Mouse (Mus musculus): ENCODE data around the gene Wbp11. TPM values are rescaled to one million over a fixed set of nuclear protein-coding genes. Genes with fewer than 3 reads are reported as not detected.
"Not testable (repeated sequence)": the region's sequence is repeated elsewhere in the genome, so short reads cannot be mapped to it uniquely, and the experiment has no call there.

Wbp11 gene
- polyA plus RNA-seq, 1 experiment from 2014 or later = 165 TPM

GRCm38 (mm10) chr6:136804705-136805408 lies 23.2 kb downstream of the Wbp11 start:
- Histone ChIP-seq H3K27ac (ENCODE audit: low read depth, low read length) (peak overlapping the region; percentile 100), H3K9me3 (ENCODE audit: control insufficient read depth, low read length) (no peaks in the 10 kb centered on the region), H3K27me3 (replicated peaks; ENCODE audit: control insufficient read depth, insufficient read depth, low read length) (no peaks in the 10 kb centered on the region), H3K4me2 (peak overlapping the region; percentile 89), H3K4me3 (ENCODE audit: low read depth, low read length) (peak overlapping the region; percentile 62), H3K4me1 (replicated peaks; ENCODE audit: control insufficient read depth, insufficient read depth, low read length) (peaks cover 15% of the 10 kb centered on the region), H3K9ac (ENCODE audit: low read depth, low read length) (peak overlapping the region; percentile 93), H3K36me3 (ENCODE audit: control insufficient read depth, insufficient read depth, low read length) (no peaks in the 10 kb centered on the region)
- DNase-seq (ENCODE audit: low spot score) (no peak), ATAC-seq (replicated peaks; ENCODE audit: low FRiP score) (no peak)
- WGBS = 26% methylated on average over 9 of the region's 9 CpGs

DNA sequence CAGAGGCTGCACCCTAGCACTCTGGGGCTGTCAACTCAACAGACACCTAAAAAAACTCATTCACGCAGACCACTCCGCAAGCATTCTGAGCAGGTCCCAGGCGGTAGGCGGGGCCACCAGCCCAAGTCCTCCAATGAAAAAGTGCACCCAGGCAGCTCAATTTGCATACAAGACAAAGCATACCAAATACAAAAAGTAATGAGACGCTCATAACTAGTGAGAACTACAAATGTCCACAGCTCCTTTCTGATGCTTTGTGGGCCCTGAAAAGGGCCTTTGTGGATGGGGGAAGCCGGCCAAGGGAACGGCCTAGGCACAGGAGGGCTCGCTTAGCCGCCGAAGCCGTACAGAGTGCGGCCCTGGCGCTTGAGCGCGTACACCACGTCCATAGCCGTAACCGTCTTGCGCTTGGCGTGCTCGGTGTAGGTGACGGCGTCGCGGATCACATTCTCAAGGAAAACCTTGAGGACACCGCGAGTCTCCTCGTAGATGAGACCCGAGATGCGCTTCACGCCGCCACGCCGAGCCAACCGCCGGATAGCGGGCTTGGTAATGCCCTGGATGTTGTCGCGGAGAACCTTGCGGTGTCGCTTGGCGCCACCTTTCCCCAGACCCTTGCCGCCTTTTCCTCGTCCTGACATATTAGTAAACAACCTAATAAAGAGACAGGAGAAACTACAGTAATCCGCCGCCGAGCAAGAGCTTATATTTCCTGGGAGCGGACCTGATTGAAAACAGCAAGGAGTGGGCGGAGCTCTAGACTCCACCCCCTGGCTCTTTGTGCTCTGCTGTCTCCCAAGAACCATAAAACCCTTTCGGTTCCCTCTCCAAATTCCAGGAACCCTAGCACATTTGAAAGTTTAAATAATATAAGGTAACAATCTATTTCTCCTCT lies 24.0 kb downstream of the Wbp11 start, which contains the start of gene Hist4h4:
Gene Hist4h4 (minus strand): TSS at position 677 of the 895 bp plus-strand sequence.
- Histone ChIP-seq H3K27ac (ENCODE audit: low read depth, low read length) (peak within 1 kb of the TSS; percentile 100), H3K36me3 (ENCODE audit: control insufficient read depth, insufficient read depth, low read length) (no peaks in the 10 kb centered on the region), H3K9ac (ENCODE audit: low read depth, low read length) (peak within 1 kb of the TSS; percentile 93), H3K9me3 (ENCODE audit: control insufficient read depth, low read length) (no peaks in the 10 kb centered on the region), H3K4me3 (ENCODE audit: low read depth, low read length) (peak within 1 kb of the TSS; percentile 62), H3K27me3 (replicated peaks; ENCODE audit: control insufficient read depth, insufficient read depth, low read length) (no peaks in the 10 kb centered on the region), H3K4me1 (replicated peaks; ENCODE audit: control insufficient read depth, insufficient read depth, low read length) (peaks cover 9% of the 10 kb centered on the region), H3K4me2 (peak within 1 kb of the TSS; percentile 89)
- ATAC-seq (replicated peaks; ENCODE audit: low FRiP score) (peak; percentile 74), DNase-seq (ENCODE audit: low spot score) (peak; percentile 93)
- under 1% methylated on average over 50 of the region's 50 CpGs for WGBS

DNA sequence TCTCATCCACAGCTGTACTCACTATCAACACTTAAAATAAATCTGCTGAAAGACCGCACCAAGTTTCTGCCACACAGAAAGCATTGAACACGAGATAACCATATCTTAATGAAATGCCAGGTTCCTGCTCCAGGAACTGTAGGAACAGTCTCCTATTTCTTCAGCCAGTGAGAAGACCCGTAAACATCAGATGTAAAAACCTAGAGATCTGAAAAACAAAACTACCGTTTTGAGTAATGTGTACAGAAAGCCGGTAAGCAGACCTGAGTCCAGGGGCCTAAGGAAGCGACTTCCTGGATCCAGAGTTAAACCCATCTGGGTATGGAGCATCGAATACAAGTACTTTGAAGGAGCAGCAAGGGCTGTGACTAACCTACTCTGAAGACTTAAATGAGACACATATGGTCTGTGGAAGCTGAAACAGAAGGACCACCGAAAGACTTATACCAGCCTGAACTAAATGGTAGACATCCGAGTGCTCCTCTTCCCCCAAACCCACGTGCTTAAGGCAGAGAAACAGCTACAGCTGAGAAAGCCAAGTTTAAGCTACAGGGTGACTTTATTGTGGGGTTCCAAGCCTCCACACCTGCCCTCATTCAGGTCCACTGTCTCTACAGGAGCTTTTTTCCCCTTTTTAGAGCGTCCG lies 24.8 kb downstream of the Wbp11 start:
- Histone ChIP-seq H3K4me2 (peak overlapping the region; percentile 89), H3K4me3 (ENCODE audit: low read depth, low read length) (peak overlapping the region; percentile 62)

GRCm38 (mm10) chr6:136801274-136801673 lies 26.8 kb downstream of the Wbp11 start:
- Histone ChIP-seq H3K27me3 (replicated peaks; ENCODE audit: control insufficient read depth, insufficient read depth, low read length) (no peaks in the 10 kb centered on the region), H3K4me1 (replicated peaks; ENCODE audit: control insufficient read depth, insufficient read depth, low read length) (peaks cover 9% of the 10 kb centered on the region), H3K9ac (ENCODE audit: low read depth, low read length) (no peak overlapping the region), H3K4me3 (ENCODE audit: low read depth, low read length) (no peak overlapping the region), H3K36me3 (ENCODE audit: control insufficient read depth, insufficient read depth, low read length) (no peaks in the 10 kb centered on the region), H3K4me2 (no peak overlapping the region), H3K27ac (ENCODE audit: low read depth, low read length) (no peak overlapping the region), H3K9me3 (ENCODE audit: control insufficient read depth, low read length) (no peaks in the 10 kb centered on the region)
- no peak for DNase-seq (ENCODE audit: low spot score)
- 86% methylated on average over 6 of the region's 6 CpGs for WGBS
- ATAC-seq (replicated peaks; ENCODE audit: low FRiP score) = no peak

More for the DNA sequence above, 24.8 kb downstream of the Wbp11 start:
- Histone ChIP-seq H3K27me3 (replicated peaks; ENCODE audit: control insufficient read depth, insufficient read depth, low read length) (no peaks in the 10 kb centered on the region), H3K36me3 (ENCODE audit: control insufficient read depth, insufficient read depth, low read length) (no peaks in the 10 kb centered on the region), H3K9me3 (ENCODE audit: control insufficient read depth, low read length) (no peaks in the 10 kb centered on the region), H3K27ac (ENCODE audit: low read depth, low read length) (peak overlapping the region; percentile 100), H3K9ac (ENCODE audit: low read depth, low read length) (peak overlapping the region; percentile 93), H3K4me1 (replicated peaks; ENCODE audit: control insufficient read depth, insufficient read depth, low read length) (peaks cover 9% of the 10 kb centered on the region)
- ATAC-seq (replicated peaks; ENCODE audit: low FRiP score) (no peak; the same call in 1 of the 2 replicates), DNase-seq (ENCODE audit: low spot score) (no peak)
- 8% methylated on average over 12 of the region's 12 CpGs for WGBS

GRCm38 (mm10) chr6:136800710-136801109 lies 27.3 kb downstream of the Wbp11 start:
- DNase-seq (ENCODE audit: low spot score) (no peak), ATAC-seq (replicated peaks; ENCODE audit: low FRiP score) (no peak)
- Histone ChIP-seq H3K36me3 (ENCODE audit: control insufficient read depth, insufficient read depth, low read length) (no peaks in the 10 kb centered on the region), H3K4me1 (replicated peaks; ENCODE audit: control insufficient read depth, insufficient read depth, low read length) (peaks cover 9% of the 10 kb centered on the region), H3K27ac (ENCODE audit: low read depth, low read length) (no peak overlapping the region), H3K4me2 (no peak overlapping the region), H3K9ac (ENCODE audit: low read depth, low read length) (no peak overlapping the region), H3K27me3 (replicated peaks; ENCODE audit: control insufficient read depth, insufficient read depth, low read length) (no peaks in the 10 kb centered on the region), H3K4me3 (ENCODE audit: low read depth, low read length) (no peak overlapping the region), H3K9me3 (ENCODE audit: control insufficient read depth, low read length) (no peaks in the 10 kb centered on the region)
- 90% methylated on average over 8 of the region's 8 CpGs for WGBS

DNA sequence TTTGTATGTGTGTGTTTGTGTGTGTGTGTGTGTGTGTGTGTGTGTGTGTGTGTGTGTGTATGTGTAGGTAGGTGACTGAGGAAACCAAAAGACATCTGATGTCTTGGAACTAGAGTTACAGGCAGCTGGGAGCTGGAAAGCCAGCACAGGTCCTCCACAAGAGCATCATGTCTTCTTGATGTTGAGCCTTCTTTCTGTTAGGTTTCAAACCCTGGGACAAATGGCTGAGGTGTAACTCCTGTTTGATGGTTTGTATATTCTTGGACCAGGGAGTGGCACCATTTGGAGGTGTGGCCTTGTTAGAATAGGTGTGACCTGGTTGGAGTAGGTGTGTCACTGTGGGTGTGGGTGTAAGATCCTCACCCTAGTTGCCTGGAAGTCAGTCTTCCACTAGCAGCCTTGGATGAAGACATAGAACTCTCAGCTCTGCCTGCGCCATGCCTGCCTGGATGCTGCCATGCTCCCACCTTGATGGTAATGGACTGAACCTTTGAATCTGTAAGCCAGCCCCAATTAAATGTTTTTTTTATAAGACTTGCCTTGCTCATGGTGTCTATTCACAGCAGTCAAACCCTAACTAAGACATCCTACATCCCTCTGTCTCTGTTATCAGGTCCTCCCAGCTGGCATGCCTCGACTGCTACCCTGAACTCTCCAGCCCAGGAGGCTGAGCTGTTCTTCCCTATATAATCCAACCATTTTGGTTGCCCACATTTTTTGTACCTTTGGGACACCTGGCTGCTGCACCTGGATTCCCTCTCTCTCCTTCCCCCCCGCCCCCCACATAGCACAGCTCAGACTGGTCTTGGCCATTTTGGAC lies 29.9 kb downstream of the Wbp11 start:
- H3K36me3 ChIP-seq (ENCODE audit: control insufficient read depth, insufficient read depth, low read length); H3K27ac ChIP-seq (ENCODE audit: low read depth, low read length); H3K4me3 ChIP-seq (ENCODE audit: low read depth, low read length); H3K4me2 ChIP-seq; H3K4me1 ChIP-seq (replicated peaks; ENCODE audit: control insufficient read depth, insufficient read depth, low read length); H3K9me3 ChIP-seq (ENCODE audit: control insufficient read depth, low read length); H3K27me3 ChIP-seq (replicated peaks; ENCODE audit: control insufficient read depth, insufficient read depth, low read length); DNase-seq (ENCODE audit: low spot score); H3K9ac ChIP-seq (ENCODE audit: low read depth, low read length): not testable (repeated sequence)
- WGBS = 69% methylated on average over 3 of the region's 3 CpGs
- ATAC-seq (replicated peaks; ENCODE audit: low FRiP score) = peak; percentile 74

DNA sequence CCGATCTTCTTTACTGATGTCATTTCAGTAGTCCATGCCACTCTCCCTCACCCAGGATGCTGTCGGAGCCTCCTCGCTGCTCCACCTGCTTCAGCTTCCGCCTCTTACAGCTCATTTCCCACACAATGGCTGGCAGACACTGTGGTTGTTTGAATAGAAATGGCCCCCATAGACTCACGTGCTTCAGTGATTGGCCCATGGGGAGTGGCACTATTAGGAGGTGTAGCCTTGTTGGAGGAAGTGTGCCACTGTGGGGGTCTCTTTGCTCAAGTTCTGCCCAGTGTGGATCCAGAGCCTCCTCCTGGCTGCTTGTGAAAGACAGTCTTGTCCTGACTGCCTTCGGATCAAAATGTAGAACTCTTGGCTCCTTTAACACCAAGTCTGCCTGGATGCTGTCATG lies 32.2 kb downstream of the Wbp11 start:
- H3K27ac ChIP-seq (ENCODE audit: low read depth, low read length) = no peak overlapping the region
- H3K36me3 ChIP-seq (ENCODE audit: control insufficient read depth, insufficient read depth, low read length) = no peaks in the 10 kb centered on the region
- DNase-seq (ENCODE audit: low spot score) (no peak), ATAC-seq (replicated peaks; ENCODE audit: low FRiP score) (no peak)
- WGBS = 55% methylated on average over 6 of the region's 6 CpGs
- H3K4me2 ChIP-seq = no peak overlapping the region
- H3K9ac ChIP-seq (ENCODE audit: low read depth, low read length) = no peak overlapping the region
- H3K4me3 ChIP-seq (ENCODE audit: low read depth, low read length) = no peak overlapping the region
- H3K9me3 ChIP-seq (ENCODE audit: control insufficient read depth, low read length) = no peaks in the 10 kb centered on the region
- H3K27me3 ChIP-seq (replicated peaks; ENCODE audit: control insufficient read depth, insufficient read depth, low read length) = no peaks in the 10 kb centered on the region
- no peaks in the 10 kb centered on the region for H3K4me1 ChIP-seq (replicated peaks; ENCODE audit: control insufficient read depth, insufficient read depth, low read length)

DNA sequence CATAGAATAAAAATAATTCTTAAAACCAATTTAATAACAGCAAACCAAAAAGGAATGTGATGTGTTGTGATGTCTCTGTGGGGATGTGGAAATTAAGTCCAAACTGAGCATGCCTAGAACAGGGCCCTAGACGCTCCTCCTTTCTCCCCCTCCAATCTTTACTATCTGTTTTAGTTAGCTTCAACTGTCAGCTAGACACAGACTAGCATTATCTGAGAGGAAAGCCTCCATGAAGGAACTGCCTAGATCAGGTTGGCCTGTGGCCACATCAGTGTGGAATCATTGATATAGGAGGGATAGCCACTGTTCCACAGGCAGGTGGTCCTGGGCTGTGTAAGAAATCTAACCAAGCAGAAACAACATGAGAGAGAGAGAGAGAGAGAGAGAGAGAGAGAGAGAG lies 32.9 kb downstream of the Wbp11 start:
- ATAC-seq (replicated peaks; ENCODE audit: low FRiP score) (peak; percentile 49; the same call in 1 of the 2 replicates), DNase-seq (ENCODE audit: low spot score) (no peak)
- 29% methylated on average over 1 of the region's 1 CpGs for WGBS
- no peaks in the 10 kb centered on the region for H3K4me1 ChIP-seq (replicated peaks; ENCODE audit: control insufficient read depth, insufficient read depth, low read length)
- H3K4me2 ChIP-seq = no peak overlapping the region
- no peaks in the 10 kb centered on the region for H3K9me3 ChIP-seq (ENCODE audit: control insufficient read depth, low read length)
- H3K27ac ChIP-seq (ENCODE audit: low read depth, low read length) = no peak overlapping the region
- H3K9ac ChIP-seq (ENCODE audit: low read depth, low read length) = no peak overlapping the region
- H3K4me3 ChIP-seq (ENCODE audit: low read depth, low read length) = no peak overlapping the region
- H3K36me3 ChIP-seq (ENCODE audit: control insufficient read depth, insufficient read depth, low read length) = no peaks in the 10 kb centered on the region
- H3K27me3 ChIP-seq (replicated peaks; ENCODE audit: control insufficient read depth, insufficient read depth, low read length) = no peaks in the 10 kb centered on the region

Data from liver, embryonic 11.5 days (tissue).